Mouse (Mus musculus): ENCODE measurements around the gene Nlgn1.

DNA sequence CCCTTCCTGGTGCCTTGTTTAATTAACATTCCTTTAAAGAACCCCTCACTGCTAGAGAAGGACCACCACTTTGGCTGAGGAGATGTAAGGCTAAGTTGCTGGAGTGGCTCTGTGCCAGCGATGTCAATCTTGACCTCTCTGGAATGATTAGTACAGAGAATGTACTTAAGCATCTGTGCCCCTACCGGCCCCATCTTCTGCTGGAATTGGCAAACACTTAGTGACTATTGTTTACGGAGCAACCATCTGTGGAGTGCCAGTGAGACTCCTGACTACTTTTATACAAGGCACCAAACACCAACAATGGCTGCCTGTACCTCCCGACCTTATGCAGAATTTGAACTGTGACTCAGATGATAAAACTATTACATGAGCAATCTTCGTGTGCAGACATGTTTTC, 186.8 kb downstream of the Nlgn1 start:
- TF ChIP-seq EP300 (IDR thresholded peaks at IDR 0.05; ENCODE audit: insufficient read depth, low read depth, low read length) (no peak), POLR2A (IDR thresholded peaks at IDR 0.05; ENCODE audit: insufficient read depth, low read depth, low read length) (no peak), CTCF (IDR thresholded peaks at IDR 0.05) (no peak)
